Comparison of ENCODE assay signal across 12 mouse cellular contexts in the genomic region with DNA sequence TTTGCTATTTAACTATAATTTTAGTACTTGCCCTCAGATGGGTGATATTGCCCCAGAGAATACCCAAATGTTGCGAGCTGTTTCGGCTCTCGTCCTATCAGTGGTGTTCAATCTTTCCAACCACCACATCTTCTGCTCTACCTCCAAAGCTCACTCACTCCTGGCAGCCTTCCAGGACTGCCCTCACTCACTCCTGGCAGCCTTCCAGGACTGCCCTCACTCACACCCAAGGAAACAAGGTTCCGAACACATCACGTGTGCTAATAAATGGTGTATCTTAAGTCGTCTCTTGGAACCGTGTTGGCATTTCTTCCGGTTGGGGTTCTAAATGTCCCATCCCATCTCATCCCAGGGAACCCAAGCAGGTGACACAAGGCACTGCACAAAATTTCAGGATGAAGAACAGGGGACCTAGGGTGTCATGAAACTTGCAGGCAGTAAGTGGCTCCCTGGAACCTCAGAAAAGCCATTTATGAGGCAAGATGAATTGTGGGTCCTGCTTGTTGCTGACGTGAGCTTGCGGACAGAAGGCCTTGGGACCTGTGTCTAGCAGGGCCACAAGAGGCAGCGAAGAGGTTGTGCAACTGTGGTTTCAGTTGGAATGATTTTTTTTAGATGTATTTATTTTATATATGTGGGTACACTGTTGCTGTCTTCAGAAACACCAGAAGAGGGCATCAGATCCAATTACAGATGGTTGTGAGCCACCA. TPM values are rescaled to one million over a fixed set of nuclear protein-coding genes. Genes with fewer than 3 reads are reported as not detected.
A peak's percentile ranks its signal among the peaks of the same experiment; 100 is the strongest.
DNase-seq lines count a peak whose midpoint lies in the region; ATAC-seq and TF ChIP-seq lines count a peak whose summit lies in the region.
"Had no signal": no experiment of that assay in that cellular context is flagged by ENCODE, and none has a peak within 500 bp of the region (broad histone marks: within the 10 kb centered on the region; RNA-seq: fewer than 3 reads in every experiment).

No protein-coding gene starts in this region.

- H3K4me1 ChIP-seq in kidney, adult 2 months (ENCODE audit: control insufficient read depth, insufficient read depth, low read length) = peaks cover 16% of the 10 kb centered on the region
- H3K4me1 ChIP-seq in kidney, embryonic 14.5 days (ENCODE audit: control insufficient read depth, insufficient read depth, low read length) = no peaks in the 10 kb centered on the region
- H3K4me1 ChIP-seq: hindbrain, embryonic 15.5 days had no signal

- no peak for TF ChIP-seq POLR2A in kidney, adult 2 months (IDR thresholded peaks at IDR 0.05; ENCODE audit: low read depth, low read length)

- no peak for ATAC-seq in kidney, embryonic 14.5 days (ENCODE audit: low FRiP score, low TSS enrichment)
- peak; percentile 71 for ATAC-seq in common myeloid progenitor, adult 5-6 weeks (replicated peaks; ENCODE audit: low read depth, poor library complexity, severe bottlenecking)

- H3K4me3 ChIP-seq in kidney, adult 2 months (ENCODE audit: insufficient read depth, low read depth, low read length) = no peak overlapping the region
- H3K4me3 ChIP-seq in kidney, embryonic 14.5 days (ENCODE audit: low read length) = no peak overlapping the region
- H3K4me3 ChIP-seq: heart, embryonic 13.5 days; hindbrain, embryonic 15.5 days; liver, embryonic 13.5 days had no signal

- DNase-seq in kidney, adult 2 months = peak; percentile 81
- peak; percentile 64 for DNase-seq in testis, postnatal 10 days (ENCODE audit: low spot score)
- no peak for DNase-seq in testis, postnatal 14 days (ENCODE audit: low spot score)
- peak; percentile 11 for DNase-seq in naive thymus-derived CD4-positive, alpha-beta T cell, adult 2 months (ENCODE audit: low read depth)
- no peak for DNase-seq in frontal cortex, postnatal 10 days (ENCODE audit: low spot score in 2 of 2)
- DNase-seq in frontal cortex, postnatal 14 days (ENCODE audit: low spot score in 2 of 2) = no peak
- DNase-seq: liver, embryonic 13.5 days had no signal

- H3K27me3 ChIP-seq in kidney, adult 2 months (replicated peaks; ENCODE audit: control insufficient read depth, insufficient read depth, low read length) = no peaks in the 10 kb centered on the region
- H3K27me3 ChIP-seq in kidney, embryonic 14.5 days (ENCODE audit: control insufficient read depth, insufficient read depth, low read length) = no peaks in the 10 kb centered on the region
- H3K27me3 ChIP-seq: heart, embryonic 13.5 days; hindbrain, embryonic 15.5 days; liver, embryonic 13.5 days had no signal

- H3K9ac ChIP-seq in kidney, embryonic 14.5 days (ENCODE audit: low read depth, low read length) = no peak overlapping the region
- H3K9ac ChIP-seq: heart, embryonic 13.5 days; hindbrain, embryonic 15.5 days; liver, embryonic 13.5 days had no signal

- H3K27ac ChIP-seq in kidney, adult 2 months (ENCODE audit: insufficient read depth, low read depth, low read length) = no peak overlapping the region
- no peak overlapping the region for H3K27ac ChIP-seq in kidney, embryonic 14.5 days (ENCODE audit: low read depth, low read length)
- H3K27ac ChIP-seq: heart, embryonic 13.5 days; hindbrain, embryonic 15.5 days; liver, embryonic 13.5 days had no signal

- no peaks in the 10 kb centered on the region for H3K9me3 ChIP-seq in kidney, embryonic 14.5 days (ENCODE audit: control insufficient read depth, low read length)
- H3K9me3 ChIP-seq: heart, embryonic 13.5 days; hindbrain, embryonic 15.5 days; liver, embryonic 13.5 days had no signal

- no peak for TF ChIP-seq CTCF in kidney, adult 2 months (conservative IDR thresholded peaks at IDR 0.05; ENCODE audit: insufficient read depth, insufficient read length, low read depth, low read length)

- H3K36me3 ChIP-seq in kidney, adult 2 months (ENCODE audit: control insufficient read depth, insufficient read depth, low read length) = no peaks in the 10 kb centered on the region
- no peaks in the 10 kb centered on the region for H3K36me3 ChIP-seq in kidney, embryonic 14.5 days (ENCODE audit: control insufficient read depth, insufficient read depth, low read length)
- H3K36me3 ChIP-seq: heart, embryonic 13.5 days; hindbrain, embryonic 15.5 days; liver, embryonic 13.5 days had no signal

- no peak overlapping the region for H3K4me2 ChIP-seq in kidney, embryonic 14.5 days (replicated peaks; ENCODE audit: low read depth, low read length)
- H3K4me2 ChIP-seq: heart, embryonic 13.5 days; hindbrain, embryonic 15.5 days; liver, embryonic 13.5 days had no signal

- WGBS in kidney, adult 2 months = 48% methylated on average over 11 of the region's 11 CpGs
- WGBS in kidney, embryonic 14.5 days = 83% methylated on average over 11 of the region's 11 CpGs

RNA-seq across cellular contexts. Expression of gene Atp8b4, which starts 19.6 kb away (rescaled TPM):
- 0.81 and 0.97 TPM in 2 replicates for polyA plus RNA-seq in kidney, adult 2 months (2012; rRNA removed)
- 0.18 and 0.29 TPM in 2 replicates for polyA plus RNA-seq in kidney, embryonic 14.5 days (2014; fragmentation: Nextera tagmentation; extraction: Ambion mirVana)
- total RNA-seq in common myeloid progenitor, adult 5-6 weeks (2017) = 78.1 and 85.9 TPM in 2 replicates

RNA-seq across cellular contexts. Expression of gene Slc27a2, which starts 32.2 kb away (rescaled TPM):
- 1,333 and 1,911 TPM in 2 replicates for polyA plus RNA-seq in kidney, adult 2 months (2012; rRNA removed)
- polyA plus RNA-seq in kidney, embryonic 14.5 days (2014; fragmentation: Nextera tagmentation; extraction: Ambion mirVana) = 3.9 and 9.6 TPM in 2 replicates
- 0.55 and 0.68 TPM in 2 replicates for total RNA-seq in common myeloid progenitor, adult 5-6 weeks (2017)
- polyA plus RNA-seq: activated CD4-positive, CD25-positive, alpha-beta regulatory T cell, adult 4 months had no signal

Comparison
In these comparisons a context has a peak if more than half of its experiments do, and no peak if none do; other contexts are left out.
1. DNase-seq: peak in kidney, adult 2 months (single experiment), testis, postnatal 10 days (single experiment) and naive thymus-derived CD4-positive, alpha-beta T cell, adult 2 months (single experiment); none in testis, postnatal 14 days (single experiment), frontal cortex, postnatal 10 days (0 of 2) and frontal cortex, postnatal 14 days (0 of 2).
2. RNA of gene Slc27a2, which starts 32.2 kb away (polyA plus RNA-seq): 1,333 to 1,911 TPM in kidney, adult 2 months; 3.9 to 9.6 TPM in kidney, embryonic 14.5 days; every median in the first group is over 100 times any median in the second.